Mouse (Mus musculus) T-helper 2 cell (primary cell): ENCODE data around the gene Prkcq.

Source experiments
- in situ Hi-C: fragments of 300-600 bp; cut with MboI, MseI; formaldehyde crosslinking; loops from one replicate; pipeline ENCODE4 v1.15.1; 2025; ENCODE audit warnings: high pct_unique_total_duplicates

Prkcq gene

DNA sequence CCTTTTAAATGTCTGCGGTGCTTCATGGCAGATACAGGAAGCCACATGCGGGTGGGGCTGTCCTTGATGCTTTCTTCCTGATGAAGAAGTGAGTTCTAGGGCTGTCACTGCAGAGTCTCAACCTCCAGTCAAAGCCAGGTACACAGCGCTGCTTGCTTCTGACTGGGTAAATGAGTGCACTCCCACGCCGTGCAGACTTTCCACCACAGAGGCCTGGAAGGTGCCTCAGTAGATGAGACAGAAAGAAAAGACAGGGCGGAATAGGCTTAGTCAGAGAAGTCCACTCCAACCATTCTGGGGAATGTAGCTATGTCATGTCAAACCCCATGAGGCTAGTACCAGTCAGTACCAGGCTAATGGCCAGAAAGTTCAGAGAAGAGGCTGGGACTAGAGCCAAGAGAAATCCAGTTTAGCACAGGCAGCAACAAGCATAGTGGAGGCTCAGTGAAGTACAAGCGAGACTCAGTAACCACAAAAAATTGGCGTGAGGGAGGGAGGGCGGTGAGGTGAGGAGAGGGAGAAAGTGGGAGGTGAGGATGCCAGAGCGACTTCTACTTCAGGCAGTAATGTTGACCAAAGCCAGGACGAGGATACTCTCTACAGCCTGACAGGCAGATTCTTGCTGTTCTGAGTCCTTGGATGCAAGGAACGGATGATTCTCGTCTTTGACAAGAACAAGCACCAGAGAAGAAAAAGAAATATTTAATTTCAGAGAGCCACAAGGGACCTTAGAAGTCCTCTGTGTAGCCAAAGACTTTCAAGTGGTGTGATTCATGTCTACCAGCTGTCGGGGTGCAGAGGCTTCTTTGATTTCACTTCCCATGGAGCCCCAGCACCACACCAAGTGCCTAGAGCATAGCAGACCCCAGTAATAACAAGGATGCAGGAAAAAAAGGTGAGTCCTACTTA, 167.3 kb downstream of the Prkcq start:
- in situ Hi-C loops = no loop called here

- in situ Hi-C loops = loop anchor here (10.0 kb wide), 1 partner anchor 1670 kb away; no protein-coding TSS in a partner anchor
These were observed 172.8 kb downstream of the Prkcq start for GRCm38 (mm10) chr2:11344691-11345090.

DNA sequence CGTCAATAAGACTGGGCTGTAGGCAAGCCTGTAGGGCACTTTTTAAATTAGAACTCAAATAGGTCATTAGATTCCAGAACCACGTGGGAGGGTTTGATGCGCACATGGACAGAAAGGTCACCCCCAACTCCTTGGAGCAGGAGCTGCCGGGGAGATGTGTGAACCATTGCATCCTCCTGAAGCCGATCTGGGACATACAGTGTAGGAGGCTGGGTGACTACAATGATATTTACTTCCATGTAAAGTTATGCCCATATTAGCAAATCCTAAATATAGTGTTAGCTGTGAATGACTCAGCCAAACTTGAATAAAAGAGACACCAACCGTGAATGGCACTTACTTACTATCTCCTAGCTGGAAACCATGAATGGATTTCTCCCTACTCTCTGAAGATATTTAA, 174.5 kb downstream of the Prkcq start:
- in situ Hi-C loops = loop anchor here (10.0 kb wide), 1 partner anchor 1672 kb away; no protein-coding TSS in a partner anchor

DNA sequence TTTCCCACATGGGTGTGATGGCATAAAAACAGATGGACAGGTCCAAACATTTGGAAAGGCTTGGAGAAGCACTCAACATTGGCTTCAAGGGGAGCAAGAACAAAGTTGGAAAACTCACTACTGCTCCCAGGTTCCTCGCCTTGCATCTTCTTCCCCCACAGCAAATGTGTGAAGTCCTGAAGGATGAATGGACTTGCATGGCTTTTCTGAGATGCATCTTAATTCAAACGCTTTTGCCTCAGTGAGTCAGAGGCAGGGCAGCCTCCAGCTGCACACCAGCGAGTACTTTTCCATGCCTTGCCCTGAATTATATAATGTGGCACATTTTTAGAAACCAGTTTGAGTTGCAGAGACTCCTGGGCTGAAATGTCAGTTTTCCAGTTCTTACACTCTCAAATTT, 175.9 kb downstream of the Prkcq start:
- in situ Hi-C loops = loop anchor here (10.0 kb wide), 1 partner anchor 1673 kb away; no protein-coding TSS in a partner anchor
